Mouse (Mus musculus) brain, embryonic 18.5 days (tissue): ENCODE measurements around the gene Nxph4.
A peak's percentile ranks its signal among the peaks of the same experiment; 100 is the strongest.

Source experiments
- DNase-seq: peaks from one replicate; pipeline ENCODE4 v3.0.0-alpha.2; 2012; ENCODE audit warnings: low read depth, low spot score

Nxph4 gene

GRCm38 (mm10) chr10:127542720-127543119 is 8.4 kb upstream of the Nxph4 start:
- no peak for DNase-seq

GRCm38 (mm10) chr10:127542084-127542483 is 7.7 kb upstream of the Nxph4 start:
- DNase-seq = no peak

- DNase-seq = no peak
Observed at GRCm38 (mm10) chr10:127541510-127541909, 7.2 kb upstream of the Nxph4 start.

- DNase-seq = no peak
Observed at GRCm38 (mm10) chr10:127537854-127538583, 3.7 kb upstream of the Nxph4 start.

GRCm38 (mm10) chr10:127536586-127537314 is 2.4 kb upstream of the Nxph4 start:
- DNase-seq = no peak

- DNase-seq = no peak
Observed at GRCm38 (mm10) chr10:127534929-127535384, 598 bp upstream of the Nxph4 start.

GRCm38 (mm10) chr10:127531548-127531947 is 2.8 kb downstream of the Nxph4 start:
- DNase-seq = no peak

GRCm38 (mm10) chr10:127530945-127531344 is 3.4 kb downstream of the Nxph4 start:
- no peak for DNase-seq

- no peak for DNase-seq
Observed at GRCm38 (mm10) chr10:127527481-127527880, 6.9 kb downstream of the Nxph4 start.

GRCm38 (mm10) chr10:127526681-127527080 is 7.7 kb downstream of the Nxph4 start:
- DNase-seq = no peak

GRCm38 (mm10) chr10:127526048-127526447 is 8.3 kb downstream of the Nxph4 start:
- no peak for DNase-seq

- no peak for DNase-seq
Observed at GRCm38 (mm10) chr10:127524646-127525255, 9.6 kb downstream of the Nxph4 start.

- peak; percentile 87 for DNase-seq
Observed at GRCm38 (mm10) chr10:127522088-127522581, 12.2 kb downstream of the Nxph4 start, which contains the start of gene Shmt2. TSS of gene Shmt2 (minus strand) at chr10:127522444.

- DNase-seq = no peak
Observed at GRCm38 (mm10) chr10:127521611-127522080, 12.7 kb downstream of the Nxph4 start.

GRCm38 (mm10) chr10:127520714-127521357 is 13.5 kb downstream of the Nxph4 start:
- no peak for DNase-seq

- no peak for DNase-seq
Observed at GRCm38 (mm10) chr10:127519903-127520713, 14.3 kb downstream of the Nxph4 start.

GRCm38 (mm10) chr10:127519041-127519701 is 15.2 kb downstream of the Nxph4 start:
- DNase-seq = no peak

GRCm38 (mm10) chr10:127517941-127518340 is 16.4 kb downstream of the Nxph4 start:
- DNase-seq = no peak

GRCm38 (mm10) chr10:127516576-127517260 is 17.6 kb downstream of the Nxph4 start:
- DNase-seq = no peak
